Mouse (Mus musculus) WW6 (cell line): ENCODE results near the gene Dera.

Experiments used
- DNase-seq: peaks from one replicate; pipeline ENCODE4 v3.0.0-alpha.2; 2013; ENCODE audit warnings: low read depth, low spot score

Gene Dera

DNA sequence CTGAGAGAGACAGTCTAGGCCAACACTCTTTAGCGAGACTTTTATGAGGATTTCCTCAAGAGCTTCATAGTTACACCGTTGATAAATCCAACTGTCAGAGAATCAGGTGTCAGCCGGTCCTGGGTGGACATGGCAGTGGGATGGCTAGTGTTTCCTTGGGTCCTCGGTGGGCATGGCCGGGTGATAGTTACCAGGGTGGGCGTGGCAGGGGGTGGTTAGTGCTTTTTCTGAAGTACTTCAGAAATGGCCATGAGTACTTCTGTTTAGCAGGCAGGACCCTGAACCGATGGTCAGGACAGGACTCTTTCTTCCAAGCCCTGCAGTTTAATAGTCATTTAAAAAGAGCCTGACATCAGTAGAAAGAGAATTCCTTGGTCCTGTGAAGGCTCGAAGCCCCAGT is 52.5 kb downstream of the Dera start:
- no peak for DNase-seq

DNA sequence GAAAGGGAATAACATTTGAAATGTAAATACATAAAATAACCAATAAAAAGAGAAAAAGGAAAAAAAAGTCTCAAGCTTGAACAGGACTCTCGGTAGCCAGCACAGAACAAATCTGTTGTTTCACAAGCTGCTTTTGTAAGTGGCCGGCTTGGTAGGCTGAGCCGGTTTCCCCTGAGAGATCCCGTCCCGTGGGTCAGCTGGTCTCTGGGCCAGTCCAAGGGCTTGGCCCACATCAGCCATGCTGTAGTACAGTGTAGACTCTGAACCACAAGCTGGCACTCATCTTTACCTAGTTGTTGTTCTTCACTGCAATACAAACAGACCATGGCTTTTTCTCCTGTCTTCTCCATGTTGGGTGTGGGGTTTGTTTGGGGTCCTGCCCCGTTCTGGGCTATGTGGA is 53.0 kb downstream of the Dera start:
- DNase-seq, result no peak

DNA sequence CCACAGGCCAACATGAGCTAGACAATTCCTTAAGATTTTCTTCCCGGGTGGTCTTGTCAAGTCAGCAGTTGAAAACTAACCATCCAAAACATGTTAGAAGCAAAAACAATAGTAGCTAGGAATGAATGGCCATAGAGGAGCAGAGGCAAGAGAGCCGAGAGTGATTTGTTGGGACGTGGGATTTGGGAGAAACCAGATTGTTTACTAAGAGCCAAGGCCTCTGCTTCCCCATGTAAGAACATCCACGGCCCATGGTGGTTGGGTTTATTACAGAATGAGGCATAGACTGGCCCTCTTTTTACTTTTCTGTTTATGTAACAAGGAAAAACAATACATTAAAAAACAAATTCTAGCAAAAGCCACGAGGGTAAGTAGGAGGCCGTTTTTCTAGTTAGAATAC is 54.4 kb downstream of the Dera start:
- no peak for DNase-seq

DNA sequence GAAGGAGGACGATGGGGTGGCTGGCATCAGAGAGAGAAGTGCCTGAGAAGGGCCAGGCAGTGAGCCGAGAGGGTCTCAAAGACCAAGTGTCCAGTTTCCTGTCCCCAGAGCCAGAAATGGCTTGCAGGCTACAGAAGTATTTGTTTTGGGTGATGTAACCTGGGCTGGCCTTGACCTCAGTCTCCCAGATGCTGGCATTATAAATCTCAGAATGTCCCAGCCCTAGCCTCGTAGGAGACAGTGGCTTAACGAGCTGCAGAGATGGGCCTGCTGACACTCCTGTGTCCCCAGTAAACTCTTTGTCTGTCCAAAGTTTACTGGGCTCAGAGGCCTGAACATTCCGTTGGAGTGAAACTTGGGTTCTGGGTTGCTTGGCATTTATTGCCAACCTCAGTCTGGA is 55.8 kb downstream of the Dera start:
- DNase-seq, result no peak

DNA sequence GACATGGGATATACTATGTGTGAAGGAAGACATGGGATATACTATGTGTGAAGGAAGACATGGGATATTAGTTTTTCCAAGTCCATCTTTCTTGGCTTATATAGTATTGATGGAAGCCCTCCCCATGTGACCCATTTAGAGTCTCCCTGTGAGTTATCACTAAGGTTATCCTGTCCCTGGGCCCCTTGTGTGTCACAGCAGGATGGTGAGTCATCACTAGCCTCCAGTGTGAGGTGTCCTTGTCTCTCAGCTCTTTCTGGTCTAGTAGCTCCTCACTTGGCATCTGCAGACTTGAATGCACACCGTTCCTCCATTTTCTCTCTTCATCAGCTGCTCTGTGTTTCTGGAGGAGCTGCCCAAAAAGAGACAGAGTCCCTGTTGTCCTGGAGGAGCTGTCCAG is 59.7 kb downstream of the Dera start:
- no peak for DNase-seq

DNA sequence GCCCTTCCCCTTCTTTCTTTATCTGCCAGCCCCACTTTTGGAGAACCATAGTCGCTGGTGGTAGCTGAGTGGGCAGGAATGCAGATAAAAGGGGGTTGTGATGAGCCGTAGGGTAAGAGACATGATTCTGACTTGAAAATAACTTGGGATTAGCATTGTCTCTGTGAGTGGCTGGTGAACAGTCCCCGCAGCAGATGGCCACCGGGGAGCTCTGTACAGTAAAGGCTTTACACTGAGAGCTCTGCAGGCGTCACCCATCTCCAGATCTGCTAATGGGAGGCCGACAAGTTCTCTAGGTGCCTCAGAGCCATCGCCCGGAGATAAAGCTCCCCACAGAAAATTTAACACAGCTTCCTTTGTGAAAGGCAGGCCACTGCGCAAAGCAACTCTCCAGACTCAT is 62.2 kb downstream of the Dera start:
- no peak for DNase-seq

DNA sequence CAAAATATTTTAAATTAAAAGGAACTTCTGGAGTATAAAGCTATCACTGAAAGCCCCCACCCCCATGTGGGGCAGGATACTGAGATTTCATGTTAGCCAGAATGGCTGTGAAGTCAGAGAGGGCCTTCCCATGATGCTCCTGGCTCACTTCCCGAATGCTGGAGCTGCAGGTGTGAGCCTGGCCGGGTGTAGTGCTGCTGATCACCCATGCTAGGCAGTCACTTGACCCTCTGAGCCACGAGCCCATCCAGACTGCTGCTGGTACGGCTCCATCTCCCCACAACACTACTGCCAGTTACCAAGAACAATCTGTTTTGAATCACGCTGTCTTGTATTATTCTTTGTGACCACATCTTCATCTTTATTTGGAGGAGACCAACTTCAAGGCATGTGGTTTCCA is 68.2 kb downstream of the Dera start:
- DNase-seq, result no peak

DNA sequence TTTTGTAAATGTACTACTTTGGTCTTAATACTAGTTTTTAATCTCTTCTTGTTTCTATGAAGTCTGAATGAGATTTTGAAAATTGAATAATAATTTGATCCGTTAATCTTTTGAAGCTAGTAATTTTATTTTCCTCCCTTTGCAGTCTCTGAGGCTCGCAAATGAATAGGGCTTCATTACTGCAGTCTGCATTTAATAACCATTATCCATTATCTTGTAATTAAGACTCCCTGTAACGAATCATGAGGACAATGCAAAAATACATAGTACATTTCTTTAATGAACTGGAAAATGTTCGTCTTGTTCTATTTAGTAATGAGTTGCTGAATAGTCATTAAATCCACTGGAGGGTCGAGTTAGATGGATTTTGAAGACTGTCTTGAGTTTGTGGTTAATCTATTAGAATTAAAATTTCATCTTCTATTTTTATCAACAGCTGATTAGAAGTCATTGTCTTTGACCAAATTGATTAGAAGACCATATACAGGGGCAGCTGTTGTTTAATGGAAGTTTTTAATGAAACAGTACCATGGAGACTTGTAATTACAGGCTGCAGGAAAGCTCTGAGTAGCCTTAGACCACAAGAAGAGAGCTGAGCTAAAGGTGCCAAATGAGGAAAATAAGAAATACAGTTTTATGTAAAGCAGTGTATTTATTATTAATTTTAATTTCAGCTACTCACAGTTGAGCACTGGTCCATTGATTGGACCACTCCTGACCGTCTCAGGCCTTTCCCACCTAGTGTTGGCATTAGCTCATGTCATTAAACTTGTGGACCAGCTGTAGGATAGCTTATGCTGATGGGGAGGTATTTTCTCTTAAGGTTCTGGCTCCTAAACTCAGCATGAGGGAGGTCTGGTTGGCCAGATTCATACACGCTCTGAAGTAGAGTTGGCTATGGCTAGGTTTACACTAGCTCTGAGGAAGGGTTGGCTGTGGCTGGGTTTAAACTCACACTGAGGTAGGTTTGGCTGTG is 70.0 kb downstream of the Dera start:
- no peak for DNase-seq

DNA sequence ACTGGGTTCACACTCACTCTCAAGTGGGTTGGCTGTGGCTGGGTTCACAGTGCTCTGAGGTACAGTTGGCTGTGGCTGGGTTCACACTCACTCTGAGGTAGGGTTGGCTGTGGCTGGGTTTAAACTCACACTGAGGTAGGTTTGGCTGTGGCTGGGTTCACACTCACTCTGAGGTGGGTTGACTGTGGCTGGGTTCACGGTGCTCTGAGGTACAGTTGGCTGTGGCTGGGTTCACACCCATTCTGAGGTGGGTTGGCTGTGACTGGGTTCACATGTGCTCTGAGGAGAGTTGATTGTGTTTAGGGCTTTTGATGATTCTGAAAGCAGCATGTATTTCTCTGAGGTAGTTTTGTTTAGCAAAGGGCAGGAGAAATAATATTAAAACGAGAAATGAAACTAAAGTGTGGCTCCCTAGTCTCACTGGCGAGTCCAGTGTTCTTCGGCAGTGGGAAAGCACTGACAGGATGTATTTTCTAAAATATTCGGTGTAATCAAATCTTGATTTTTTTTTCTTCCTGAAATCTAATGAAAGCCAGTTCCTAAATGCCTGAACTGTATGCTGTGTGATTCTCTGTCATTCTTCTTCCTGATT is 70.8 kb downstream of the Dera start:
- DNase-seq, result no peak

DNA sequence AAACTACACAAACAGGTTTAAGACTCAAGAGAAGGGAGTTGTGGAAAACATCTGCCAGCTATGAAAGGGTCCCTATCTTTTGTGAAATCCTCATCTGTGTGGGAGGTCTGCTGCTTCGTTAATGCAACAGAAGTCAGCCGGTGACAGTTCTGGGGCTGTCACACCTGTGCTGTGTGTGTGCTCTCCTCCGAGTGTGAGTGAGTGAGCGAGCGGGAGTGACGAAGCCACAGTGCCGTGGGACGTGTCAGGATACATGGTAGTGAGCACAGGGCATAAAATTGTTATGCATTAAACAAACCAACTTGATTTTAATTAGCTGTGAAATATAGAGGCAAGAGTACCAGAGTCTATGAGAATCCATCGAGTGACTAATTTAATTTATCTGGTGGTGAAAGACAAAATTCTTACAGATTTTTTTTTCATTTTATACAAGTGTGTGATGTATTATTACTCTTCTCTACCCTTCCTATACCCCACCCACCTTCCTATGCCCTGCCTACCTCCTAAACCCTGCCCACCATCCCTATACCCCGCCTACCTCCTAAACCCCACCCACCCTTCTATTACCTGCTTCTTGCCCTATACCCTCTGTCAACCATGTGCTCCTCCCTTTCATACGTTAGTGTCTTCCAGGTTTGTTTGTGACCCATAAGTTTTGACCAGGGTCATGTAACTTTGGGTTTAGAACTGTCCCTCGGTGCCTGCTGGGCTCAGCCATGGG is 74.9 kb downstream of the Dera start:
- no peak for DNase-seq

DNA sequence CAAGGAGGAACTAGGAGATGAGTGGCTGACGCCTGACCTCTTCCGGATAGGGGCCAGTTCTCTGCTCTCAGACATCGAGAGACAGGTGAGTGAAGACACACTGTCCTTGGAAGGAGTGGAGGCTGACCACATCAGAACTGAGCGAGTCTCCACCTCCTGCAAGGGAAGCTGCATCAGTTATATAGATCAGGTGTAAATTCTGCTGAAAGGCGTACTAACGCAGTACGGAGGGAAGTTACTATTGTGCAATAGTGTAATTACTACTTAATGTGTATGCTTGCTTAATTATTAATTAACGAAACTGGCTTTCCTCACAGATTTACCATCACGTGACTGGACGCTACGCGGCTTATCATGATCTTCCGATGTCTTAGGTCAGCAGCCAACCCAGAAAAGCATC is 82.5 kb downstream of the Dera start:
- no peak for DNase-seq

DNA sequence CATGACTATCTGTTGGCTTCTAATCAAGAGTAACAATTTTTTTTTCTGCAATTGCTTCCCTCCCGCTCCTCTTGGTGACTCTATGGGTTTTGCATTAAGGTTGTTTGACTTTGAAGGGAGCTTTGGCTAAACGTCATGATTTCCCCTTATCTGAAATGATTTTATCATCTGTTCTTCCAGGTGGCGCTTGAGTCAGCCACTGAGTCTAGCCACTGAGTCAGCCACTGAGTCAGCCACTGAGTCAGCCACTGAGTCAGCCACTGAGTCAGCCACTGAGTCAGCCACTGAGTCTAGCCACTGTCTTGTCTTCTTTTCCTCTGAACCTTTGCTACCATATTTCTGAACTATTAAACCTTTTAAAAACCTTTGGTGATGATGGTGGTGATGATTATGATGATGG is 89.0 kb downstream of the Dera start:
- no peak for DNase-seq

DNA sequence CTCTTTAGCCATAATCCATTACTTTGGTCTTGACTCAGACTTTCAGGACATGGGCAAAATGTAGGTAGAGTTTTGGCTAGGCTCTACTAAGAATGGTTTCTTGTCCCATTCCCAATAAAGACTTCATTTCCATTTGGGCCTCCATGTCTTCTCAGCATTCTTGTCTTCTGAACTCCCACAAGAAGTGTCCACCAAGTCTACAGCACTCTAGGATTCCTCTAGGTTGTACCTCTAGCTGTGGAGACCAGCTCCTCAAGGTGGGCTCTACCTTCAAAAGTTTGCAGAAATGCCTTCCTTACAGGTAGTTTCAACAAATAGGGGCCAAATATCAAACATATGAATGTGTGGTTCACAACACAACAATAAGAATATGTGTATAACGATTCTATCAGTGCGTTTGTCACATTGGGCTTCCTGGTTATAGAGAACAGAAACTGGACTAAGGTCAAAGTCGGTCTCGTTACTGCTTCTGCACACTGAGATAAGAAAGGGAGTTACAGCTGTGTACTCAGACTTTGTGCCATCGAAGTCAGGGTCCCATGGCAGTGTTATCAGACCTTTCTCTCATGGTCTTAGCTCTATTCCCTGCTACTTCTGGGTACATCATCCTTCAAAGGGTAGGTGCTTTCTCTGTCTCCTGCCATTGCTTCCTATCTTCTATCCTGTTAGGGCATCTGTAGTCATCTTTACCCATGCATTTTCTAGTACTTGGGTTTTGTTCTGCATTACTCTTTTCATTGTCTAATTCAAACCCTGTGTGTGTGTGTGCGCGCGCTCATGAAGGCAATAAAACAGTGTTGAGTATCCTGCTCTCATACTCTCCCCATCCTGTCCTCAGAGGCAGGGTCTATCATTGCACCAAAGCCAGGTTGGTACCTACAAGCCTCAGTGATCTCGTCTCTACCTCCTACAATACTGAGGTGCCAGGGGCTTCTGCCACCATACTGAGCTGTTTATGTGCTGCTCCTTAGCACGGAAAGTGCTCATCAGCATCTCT is 103.2 kb downstream of the Dera start:
- DNase-seq, result no peak

DNA sequence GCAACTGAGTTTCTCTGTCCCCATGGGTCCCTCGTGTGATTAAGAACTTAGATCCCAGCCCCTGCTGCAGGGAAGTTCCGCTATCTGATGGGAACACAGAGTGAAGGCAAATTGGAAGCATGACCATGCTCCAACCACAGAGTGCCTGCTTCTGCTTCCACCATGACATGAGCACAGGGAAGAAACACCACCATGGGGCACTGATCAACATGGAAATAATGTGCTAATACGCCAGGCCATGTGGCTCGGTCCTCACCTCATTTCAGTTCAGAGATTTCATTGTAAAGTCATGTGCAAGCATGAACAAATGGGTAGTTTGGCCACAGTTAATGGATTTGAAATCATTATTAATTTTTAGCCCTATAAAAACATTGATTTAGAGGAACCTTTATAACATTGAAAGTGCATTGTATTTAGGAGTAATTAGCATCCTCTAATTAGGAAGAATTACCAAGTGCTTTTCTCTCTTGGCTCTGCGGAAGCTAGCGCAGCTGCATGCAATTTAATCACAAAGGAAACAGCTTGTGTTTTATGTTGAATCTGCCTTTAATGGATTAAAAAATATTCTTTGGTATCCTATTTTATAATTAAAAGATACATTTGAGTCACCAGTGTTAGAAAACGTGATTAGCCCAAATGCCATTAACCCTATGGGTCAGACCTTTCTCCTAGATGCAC is 115.7 kb downstream of the Dera start:
- no peak for DNase-seq

DNA sequence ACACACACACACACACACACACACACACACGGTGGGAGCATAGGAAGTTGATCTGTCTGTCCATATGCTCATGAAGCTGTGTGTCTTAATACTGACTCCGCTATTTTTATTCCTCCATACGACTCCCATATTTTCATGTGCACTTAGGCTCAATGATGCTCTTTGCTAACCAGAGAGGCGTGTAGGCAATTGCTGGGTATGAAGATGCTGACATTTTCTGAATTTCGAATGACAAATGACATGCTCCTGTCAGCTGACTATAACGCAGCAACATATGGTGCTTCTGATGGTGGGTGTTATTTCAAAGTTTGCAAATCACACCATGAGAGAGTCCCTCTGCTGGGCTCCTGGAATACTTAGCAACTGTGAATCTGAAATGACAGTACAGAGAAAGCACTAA is 116.3 kb downstream of the Dera start:
- DNase-seq, result no peak

DNA sequence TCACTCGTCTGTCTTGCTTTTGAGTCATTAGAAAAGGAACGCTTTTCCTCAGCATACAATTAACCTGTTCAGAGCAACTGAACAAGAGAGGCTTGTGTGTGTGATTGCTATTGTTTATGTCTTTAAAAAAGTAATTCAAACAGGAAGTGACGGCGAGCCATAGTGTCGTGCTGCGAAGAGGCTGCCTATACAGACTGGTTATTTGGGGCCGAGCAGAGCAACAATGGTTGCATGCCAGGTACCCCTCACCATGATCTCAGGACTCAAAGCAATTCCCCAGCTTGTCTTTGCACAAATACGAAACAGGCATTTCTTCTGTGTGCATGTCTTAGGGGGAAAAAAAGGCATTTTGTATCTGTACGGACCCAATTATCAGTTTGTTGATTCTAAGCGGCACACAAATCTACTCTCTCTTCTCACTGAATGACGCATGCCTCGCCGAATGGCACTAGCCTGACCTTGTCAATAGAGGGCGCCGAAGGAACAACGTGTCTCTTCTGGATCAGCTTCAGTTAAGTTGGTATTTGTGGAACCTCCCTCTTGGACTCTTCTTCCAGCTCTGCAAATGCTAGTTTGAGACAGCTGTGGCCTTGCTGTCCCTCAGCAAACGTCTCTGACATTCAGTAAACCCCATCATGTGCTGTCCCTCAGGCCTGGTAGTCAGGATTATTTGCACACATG is 117.8 kb downstream of the Dera start:
- peak; percentile 39 for DNase-seq

DNA sequence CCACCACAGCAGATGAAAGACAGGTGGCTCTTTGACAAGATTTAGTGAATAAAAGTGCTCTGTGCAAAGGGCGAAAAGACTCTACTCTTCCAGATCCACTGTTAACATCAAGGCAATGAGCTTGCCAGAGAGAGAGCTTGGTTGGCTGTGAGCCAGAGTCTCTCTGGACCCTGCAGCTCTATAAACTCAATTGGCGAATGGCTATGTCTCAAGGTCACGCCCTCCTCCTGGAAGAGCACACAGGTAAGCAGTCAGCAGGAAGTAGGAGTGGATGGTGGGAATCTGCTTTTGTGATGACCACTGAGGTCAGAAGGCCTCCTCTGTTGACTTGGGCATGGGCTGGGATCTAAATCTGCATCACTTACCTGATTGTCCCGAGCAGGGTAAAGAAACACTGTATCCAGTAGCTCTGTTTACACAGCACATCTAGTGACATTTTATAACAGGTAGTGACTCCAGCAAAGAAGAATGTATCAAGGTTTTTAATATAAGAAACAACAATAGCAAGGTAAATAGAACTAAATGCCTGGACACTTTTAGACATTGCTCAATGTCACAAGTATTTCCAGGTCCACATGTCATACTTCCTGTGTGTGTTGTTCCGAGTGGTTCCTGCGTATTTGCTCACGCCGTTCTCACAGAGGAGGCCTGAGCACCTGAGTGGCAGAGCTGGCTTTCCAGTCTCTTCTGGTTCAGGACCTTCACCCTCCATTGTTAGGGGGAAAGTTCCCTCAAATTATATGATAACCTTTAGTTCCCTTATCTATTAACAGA is 120.3 kb downstream of the Dera start:
- DNase-seq, result no peak

DNA sequence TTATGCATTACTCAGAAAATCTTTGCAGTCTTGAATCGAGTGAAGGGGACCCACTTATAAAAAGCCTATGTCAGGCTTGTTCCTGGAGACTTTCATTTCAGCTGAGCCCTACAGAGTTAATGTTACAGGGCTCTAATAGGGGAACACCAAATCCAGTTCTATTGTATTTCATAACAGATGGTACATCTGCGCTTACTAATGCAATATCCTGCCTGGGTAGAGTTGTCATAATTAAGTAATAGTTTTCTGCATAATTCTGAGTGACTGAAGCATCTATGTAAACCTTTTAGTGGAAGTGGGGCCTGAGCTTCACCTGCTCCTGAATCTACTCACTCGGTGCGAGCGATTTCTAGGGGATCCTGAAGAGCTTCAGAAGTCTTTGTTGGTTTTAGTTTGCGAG is 131.3 kb downstream of the Dera start:
- DNase-seq, result no peak

DNA sequence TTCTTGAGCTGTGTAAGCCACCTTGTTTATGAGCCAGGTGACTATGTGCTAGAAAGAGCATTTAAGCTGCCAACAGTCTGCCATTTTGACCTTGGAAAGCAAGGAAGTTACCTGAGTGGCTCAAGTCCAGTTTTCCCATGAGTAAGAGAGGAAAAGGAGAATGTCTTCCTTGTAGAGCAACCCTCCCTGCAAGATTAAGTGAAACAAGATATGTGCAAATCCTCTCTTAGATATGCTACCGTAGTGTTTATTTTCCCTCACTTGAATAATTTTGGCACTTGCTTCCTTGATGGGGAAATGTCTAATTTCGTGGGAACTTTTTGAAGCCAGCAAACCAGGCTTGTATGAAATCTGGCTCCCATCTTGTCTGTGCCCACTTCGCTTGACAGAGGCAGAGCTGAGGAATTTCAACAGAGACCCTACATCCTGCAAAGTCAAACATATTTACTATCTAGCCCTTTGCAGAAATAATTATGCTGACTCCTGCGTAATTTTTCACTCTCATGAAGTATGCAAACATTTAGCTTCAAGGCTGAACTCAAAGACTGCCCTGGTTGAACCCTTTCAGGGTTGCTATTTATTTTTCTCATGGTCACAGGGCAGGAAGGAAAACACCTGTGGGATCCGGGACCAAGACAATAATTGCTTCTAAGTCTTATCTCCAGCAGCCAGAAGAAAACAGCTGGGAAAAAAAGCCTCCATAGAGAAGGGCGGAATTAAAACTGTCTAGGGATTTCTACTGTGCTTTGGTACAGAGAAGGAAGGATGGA is 132.0 kb downstream of the Dera start:
- DNase-seq, result no peak
